Mouse (Mus musculus): ENCODE data around the gene Tmem151b. TPM values are rescaled to one million over a fixed set of nuclear protein-coding genes. Genes with fewer than 3 reads are reported as not detected.
A peak's percentile ranks its signal among the peaks of the same experiment; 100 is the strongest.

Tmem151b gene
- polyA plus RNA-seq, 1 experiment from 2014 or later, result 12.6 TPM

DNA sequence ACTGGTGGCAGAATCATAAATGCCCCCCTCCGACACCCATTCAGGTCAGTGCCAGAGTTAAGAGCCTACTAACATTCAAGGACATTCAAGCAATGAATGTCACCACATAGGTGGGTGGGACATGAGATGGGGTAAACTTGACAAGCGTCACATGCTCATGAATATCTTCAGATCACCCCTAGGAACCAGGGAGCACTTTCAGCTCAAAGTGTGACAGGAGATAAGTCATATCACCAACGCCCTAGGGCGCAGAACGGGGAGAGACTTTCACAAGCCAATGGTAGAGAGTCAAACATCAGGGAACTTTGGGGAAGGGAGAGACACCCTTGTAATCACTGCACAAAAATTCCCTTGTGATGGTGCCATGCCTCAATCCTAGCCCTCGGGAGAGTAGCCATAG, 32.7 kb upstream of the Tmem151b start:
- no peak for ATAC-seq (ENCODE audit: low FRiP score, low read depth)
- Histone ChIP-seq H3K9me3 (no peaks in the 10 kb centered on the region), H3K27ac (replicated peaks) (no peak overlapping the region), H3K27me3 (no peaks in the 10 kb centered on the region), H3K4me3 (no peak overlapping the region), H3K36me3 (0 out of 2 replicates have a peak, but pooled peaks cover 4% of the 10 kb centered on the region), H3K9ac (replicated peaks) (no peak overlapping the region), H3K4me1 (peaks cover 20% of the 10 kb centered on the region), H3K4me2 (replicated peaks) (no peak overlapping the region)
- 96% methylated on average over 6 of the region's 6 CpGs for WGBS

- Histone ChIP-seq H3K27me3 (no peaks in the 10 kb centered on the region), H3K36me3 (no peaks in the 10 kb centered on the region), H3K27ac (replicated peaks) (no peak overlapping the region), H3K4me3 (no peak overlapping the region), H3K4me1 (peaks cover 20% of the 10 kb centered on the region), H3K9me3 (no peaks in the 10 kb centered on the region), H3K4me2 (replicated peaks) (no peak overlapping the region), H3K9ac (replicated peaks) (no peak overlapping the region)
- WGBS, result 17% methylated on average over 2 of the region's 2 CpGs
- ATAC-seq (ENCODE audit: low FRiP score, low read depth), result no peak
These were observed 32.1 kb upstream of the Tmem151b start for GRCm38 (mm10) chr17:45581567-45581983.

DNA sequence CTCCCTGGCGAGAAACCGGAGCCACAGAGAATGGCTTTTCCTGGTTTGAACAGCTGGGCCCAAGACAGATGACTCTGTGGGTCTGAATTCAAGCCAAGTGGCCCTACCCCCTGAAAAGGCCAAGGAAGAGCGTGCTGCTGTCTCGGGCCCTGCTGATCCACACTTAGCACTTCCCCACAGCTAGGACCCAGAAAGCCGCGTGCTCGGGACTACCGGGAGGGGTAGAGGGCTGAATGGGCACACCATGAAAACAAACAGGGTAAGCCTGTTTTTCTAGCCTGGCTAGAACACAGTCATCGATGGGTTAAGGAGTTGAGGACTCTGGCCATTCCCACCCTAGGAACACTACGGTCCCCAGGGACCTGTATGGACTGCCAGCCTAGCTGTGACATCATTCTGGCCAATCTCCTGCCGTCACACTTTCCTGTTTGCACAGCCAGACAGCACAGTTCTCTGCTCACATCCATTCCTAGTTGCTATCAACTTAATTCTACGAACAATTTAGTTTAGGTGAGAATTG, 31.5 kb upstream of the Tmem151b start:
- Histone ChIP-seq H3K4me3 (no peak overlapping the region), H3K4me1 (peaks cover 20% of the 10 kb centered on the region), H3K27ac (replicated peaks) (no peak overlapping the region), H3K9ac (replicated peaks) (no peak overlapping the region), H3K4me2 (replicated peaks) (no peak overlapping the region), H3K27me3 (no peaks in the 10 kb centered on the region), H3K36me3 (no peaks in the 10 kb centered on the region), H3K9me3 (no peaks in the 10 kb centered on the region)
- 44% methylated on average over 12 of the region's 12 CpGs for WGBS
- no peak for ATAC-seq (ENCODE audit: low FRiP score, low read depth)

DNA sequence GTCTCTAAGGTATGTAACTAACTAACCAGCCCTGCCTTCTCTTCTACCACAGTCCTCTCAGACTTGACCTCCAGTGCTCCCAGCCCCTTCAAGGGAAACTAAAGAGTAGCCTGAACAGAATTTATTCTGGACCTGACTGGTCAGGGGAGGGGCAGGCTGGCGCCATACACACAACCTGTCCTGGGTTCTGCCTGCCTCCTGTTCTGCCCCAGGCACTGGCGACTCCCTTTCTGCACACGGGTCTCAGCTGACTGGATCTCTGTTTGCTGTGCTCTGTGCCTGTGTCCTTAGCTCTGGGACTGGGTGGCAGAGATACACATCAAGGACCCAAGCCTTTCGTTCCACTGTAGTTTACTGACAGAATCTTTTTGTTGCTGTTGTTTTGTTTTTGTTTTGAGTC, 30.1 kb upstream of the Tmem151b start:
- H3K4me2 ChIP-seq (replicated peaks), result no peak overlapping the region
- no peak overlapping the region for H3K4me3 ChIP-seq
- H3K27me3 ChIP-seq, result no peaks in the 10 kb centered on the region
- H3K27ac ChIP-seq (replicated peaks), result no peak overlapping the region
- 0 out of 2 replicates have a peak overlapping the region, but pooled peaks have one; percentile 15 for H3K9ac ChIP-seq (replicated peaks)
- 93% methylated on average over 4 of the region's 4 CpGs for WGBS
- H3K9me3 ChIP-seq, result no peaks in the 10 kb centered on the region
- H3K36me3 ChIP-seq, result no peaks in the 10 kb centered on the region
- peaks cover 17% of the 10 kb centered on the region for H3K4me1 ChIP-seq
- no peak for ATAC-seq (ENCODE audit: low FRiP score, low read depth)

- H3K27ac ChIP-seq (replicated peaks), result no peak overlapping the region
- ATAC-seq (ENCODE audit: low FRiP score, low read depth), result no peak
- 65% methylated on average over 7 of the region's 7 CpGs for WGBS
These were observed 29.4 kb upstream of the Tmem151b start for GRCm38 (mm10) chr17:45578843-45579242.

DNA sequence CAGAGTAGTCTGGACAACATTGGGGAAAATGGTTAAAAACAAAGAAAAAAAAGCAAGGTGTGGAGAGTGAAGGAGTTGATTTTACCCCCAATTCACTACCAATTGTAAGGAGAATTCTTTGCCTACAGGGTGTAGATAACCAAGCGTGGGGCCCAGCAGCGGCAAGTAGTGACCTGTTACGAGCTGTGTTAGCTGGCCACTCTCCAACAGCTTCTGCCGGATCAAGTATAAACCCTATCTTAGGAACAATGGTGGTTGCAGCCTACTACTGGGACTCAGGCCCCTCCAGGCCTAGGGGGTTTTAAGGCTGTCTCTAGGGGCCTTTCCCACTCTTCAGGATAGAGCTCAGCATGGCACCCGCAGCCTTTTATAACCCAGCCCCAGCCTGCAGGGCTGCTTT, 28.8 kb upstream of the Tmem151b start:
- WGBS, result 70% methylated on average over 5 of the region's 5 CpGs
- no peaks in the 10 kb centered on the region for H3K9me3 ChIP-seq
- no peak for ATAC-seq (ENCODE audit: low FRiP score, low read depth)
- H3K9ac ChIP-seq (replicated peaks), result no peak overlapping the region
- no peaks in the 10 kb centered on the region for H3K36me3 ChIP-seq
- no peaks in the 10 kb centered on the region for H3K27me3 ChIP-seq
- no peak overlapping the region for H3K4me2 ChIP-seq (replicated peaks)
- no peak overlapping the region for H3K27ac ChIP-seq (replicated peaks)
- peaks cover 17% of the 10 kb centered on the region for H3K4me1 ChIP-seq
- no peak overlapping the region for H3K4me3 ChIP-seq

More at GRCm38 (mm10) chr17:45578843-45579242, 29.4 kb upstream of the Tmem151b start:
- Histone ChIP-seq H3K36me3 (no peaks in the 10 kb centered on the region), H3K9ac (replicated peaks) (no peak overlapping the region), H3K9me3 (no peaks in the 10 kb centered on the region), H3K4me3 (no peak overlapping the region), H3K4me1 (peaks cover 17% of the 10 kb centered on the region), H3K27me3 (no peaks in the 10 kb centered on the region), H3K4me2 (replicated peaks) (no peak overlapping the region)

- H3K27ac ChIP-seq (replicated peaks), result peak overlapping the region; percentile 95; the same call in 1 of the 2 replicates
- 94% methylated on average over 8 of the region's 8 CpGs for WGBS
- peaks cover 15% of the 10 kb centered on the region for H3K36me3 ChIP-seq
- ATAC-seq (ENCODE audit: low FRiP score, low read depth), result no peak
- no peak overlapping the region for H3K4me3 ChIP-seq
- H3K9ac ChIP-seq (replicated peaks), result peak overlapping the region; percentile 99; the same call in 1 of the 2 replicates
- H3K9me3 ChIP-seq, result no peaks in the 10 kb centered on the region
- H3K4me1 ChIP-seq, result peaks cover 25% of the 10 kb centered on the region
- no peaks in the 10 kb centered on the region for H3K27me3 ChIP-seq
- H3K4me2 ChIP-seq (replicated peaks), result no peak overlapping the region
These were observed 25.8 kb upstream of the Tmem151b start for GRCm38 (mm10) chr17:45575123-45575897.

GRCm38 (mm10) chr17:45574129-45574761, 24.8 kb upstream of the Tmem151b start:
- Histone ChIP-seq H3K4me2 (replicated peaks) (peak overlapping the region; percentile 78), H3K4me1 (peaks cover 25% of the 10 kb centered on the region), H3K27ac (replicated peaks) (peak overlapping the region; percentile 95), H3K9me3 (no peaks in the 10 kb centered on the region), H3K9ac (replicated peaks) (peak overlapping the region; percentile 99), H3K27me3 (no peaks in the 10 kb centered on the region), H3K4me3 (peak overlapping the region; percentile 99), H3K36me3 (peaks cover 25% of the 10 kb centered on the region)
- WGBS, result 5% methylated on average over 17 of the region's 17 CpGs
- ATAC-seq (ENCODE audit: low FRiP score, low read depth), result peak; percentile 44

- peak overlapping the region; percentile 78 for H3K4me2 ChIP-seq (replicated peaks)
- peak overlapping the region; percentile 99 for H3K9ac ChIP-seq (replicated peaks)
- no peaks in the 10 kb centered on the region for H3K9me3 ChIP-seq
- ATAC-seq (ENCODE audit: low FRiP score, low read depth), result peak; percentile 59
- peak overlapping the region; percentile 99 for H3K4me3 ChIP-seq
- H3K27ac ChIP-seq (replicated peaks), result peak overlapping the region; percentile 95
- 0% methylated on average over 18 of the region's 18 CpGs for WGBS
- peaks cover 29% of the 10 kb centered on the region for H3K4me1 ChIP-seq
- H3K36me3 ChIP-seq, result peaks cover 30% of the 10 kb centered on the region
- no peaks in the 10 kb centered on the region for H3K27me3 ChIP-seq
These were observed 24.3 kb upstream of the Tmem151b start for GRCm38 (mm10) chr17:45573780-45574123.

DNA sequence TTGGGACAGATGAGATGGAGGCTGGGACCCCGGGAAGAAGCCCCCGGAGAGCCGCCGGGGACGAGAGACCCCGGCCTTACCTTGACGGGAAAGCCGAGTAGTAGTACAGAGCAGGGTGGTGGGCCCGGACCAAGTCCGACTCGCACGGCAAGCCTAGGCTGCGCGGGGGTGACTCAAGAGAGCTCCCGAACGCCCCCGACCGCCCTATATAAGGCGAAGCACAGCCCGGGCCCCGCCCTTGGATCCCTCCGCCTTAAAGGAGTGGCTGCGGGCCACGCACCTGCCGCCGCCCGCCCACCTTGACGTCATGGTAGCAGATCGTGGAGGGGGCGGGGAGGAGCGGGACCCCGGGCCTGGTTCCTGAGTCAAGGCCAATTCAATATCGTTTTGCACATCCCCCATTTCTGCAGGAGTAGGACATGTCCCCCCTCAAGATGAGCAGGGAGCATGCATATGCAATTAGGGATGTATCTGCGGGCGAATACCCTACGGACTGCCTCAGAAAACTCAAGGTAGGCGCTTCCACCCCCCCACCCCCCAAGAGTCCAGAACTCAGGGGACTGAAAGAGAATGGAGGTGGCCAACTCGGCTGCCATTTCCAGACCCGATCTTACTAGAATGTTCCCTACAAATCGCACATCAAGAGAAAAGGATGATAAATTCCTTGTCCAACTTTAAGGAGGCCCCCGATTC, 23.8 kb upstream of the Tmem151b start, which contains the start of gene Hsp90ab1:
Gene Hsp90ab1 (minus strand): TSS at position 185 of the 693 bp plus-strand sequence.
- H3K9me3 ChIP-seq, result no peaks in the 10 kb centered on the region
- peak within 1 kb of the TSS; percentile 99 for H3K4me3 ChIP-seq
- H3K27ac ChIP-seq (replicated peaks), result peak within 1 kb of the TSS; percentile 95
- H3K27me3 ChIP-seq, result no peaks in the 10 kb centered on the region
- H3K9ac ChIP-seq (replicated peaks), result peak within 1 kb of the TSS; percentile 99
- H3K4me2 ChIP-seq (replicated peaks), result peak within 1 kb of the TSS; percentile 78
- peaks cover 36% of the 10 kb centered on the region for H3K36me3 ChIP-seq
- peaks cover 34% of the 10 kb centered on the region for H3K4me1 ChIP-seq
- under 1% methylated on average over 41 of the region's 41 CpGs for WGBS
- ATAC-seq (ENCODE audit: low FRiP score, low read depth), result peak; percentile 86

GRCm38 (mm10) chr17:45572103-45573086, 22.9 kb upstream of the Tmem151b start:
- H3K27me3 ChIP-seq, result no peaks in the 10 kb centered on the region
- H3K4me2 ChIP-seq (replicated peaks), result peak overlapping the region; percentile 78
- WGBS, result under 1% methylated on average over 57 of the region's 57 CpGs
- peak; percentile 61 for ATAC-seq (ENCODE audit: low FRiP score, low read depth)
- H3K36me3 ChIP-seq, result peaks cover 44% of the 10 kb centered on the region
- H3K9me3 ChIP-seq, result no peaks in the 10 kb centered on the region
- peak overlapping the region; percentile 99 for H3K4me3 ChIP-seq
- H3K4me1 ChIP-seq, result peaks cover 34% of the 10 kb centered on the region
- peak overlapping the region; percentile 95 for H3K27ac ChIP-seq (replicated peaks)
- peak overlapping the region; percentile 99 for H3K9ac ChIP-seq (replicated peaks)

Data from midbrain, embryonic 12.5 days (tissue).